In genomic region chr16:96191531-96192506, GRCm38 (mm10) we compare ENCODE assay signal across 8 mouse cellular contexts. TPM values are rescaled to one million over a fixed set of nuclear protein-coding genes. Genes with fewer than 3 reads are reported as not detected.
A peak's percentile ranks its signal among the peaks of the same experiment; 100 is the strongest.
DNase-seq lines count a peak whose midpoint lies in the region; ATAC-seq lines count a peak whose summit lies in the region.

Gene Lca5l (minus strand): TSS chr16:96192271.

- peak within 1 kb of the TSS; percentile 76 for H3K4me2 ChIP-seq in heart, embryonic 14.5 days (ENCODE audit: low read length)
- H3K4me2 ChIP-seq in liver, embryonic 13.5 days = peak within 1 kb of the TSS; percentile 99
- peak within 1 kb of the TSS; percentile 82 for H3K4me2 ChIP-seq in stomach, embryonic 16.5 days (ENCODE audit: low read depth, low read length)

- peaks cover 3% of the 10 kb centered on the region in 2 experiments; a peak in 1 of 4 replicates for H3K4me1 ChIP-seq in heart, embryonic 14.5 days (ENCODE audit: control insufficient read depth in 2 of 2, insufficient read depth in 2 of 2, low read length in 2 of 2)
- H3K4me1 ChIP-seq in liver, embryonic 13.5 days (replicated peaks) = peaks cover 12% of the 10 kb centered on the region
- peaks cover 5% of the 10 kb centered on the region; the same call in 1 of the 2 replicates for H3K4me1 ChIP-seq in stomach, embryonic 16.5 days (ENCODE audit: control insufficient read depth, insufficient read depth, low read length)

- H3K9me3 ChIP-seq in heart, embryonic 14.5 days (ENCODE audit: control insufficient read depth, low read length) = no peaks in the 10 kb centered on the region
- H3K9me3 ChIP-seq in liver, embryonic 13.5 days (replicated peaks) = no peaks in the 10 kb centered on the region
- 0 out of 2 replicates have a peak, but pooled peaks cover 3% of the 10 kb centered on the region for H3K9me3 ChIP-seq in stomach, embryonic 16.5 days (replicated peaks; ENCODE audit: control insufficient read depth, low read length)

- H3K27me3 ChIP-seq in heart, embryonic 14.5 days (ENCODE audit: control insufficient read depth, insufficient read depth, low read length) = no peaks in the 10 kb centered on the region
- H3K27me3 ChIP-seq in liver, embryonic 13.5 days = peaks cover 26% of the 10 kb centered on the region
- no peaks in the 10 kb centered on the region for H3K27me3 ChIP-seq in stomach, embryonic 16.5 days (ENCODE audit: control insufficient read depth, insufficient read depth, low read length)

- DNase-seq in c-Kit-negative CD71-positive TER-119-positive erythroid progenitor cells, embryonic 14.5 days (ENCODE audit: low read depth, low spot score) = peak; percentile 78
- DNase-seq in fibroblast of lung, adult 2 months (ENCODE audit: low read depth) = peak; percentile 92
- DNase-seq in kidney, postnatal 14 days = peak; percentile 100
- DNase-seq in liver, embryonic 13.5 days = peak; percentile 95
- DNase-seq in neural tube, embryonic 10.5 days (ENCODE audit: extremely low spot score, low spot score) = peak; percentile 100

- H3K27ac ChIP-seq in heart, embryonic 14.5 days (replicated peaks in 1 of 2; ENCODE audit: control insufficient read depth in 1 of 2, insufficient read depth in 1 of 2, low read depth in 2 of 2, low read length in 2 of 2) = peak within 1 kb of the TSS; percentile 77 to 94
- no peak within 1 kb of the TSS for H3K27ac ChIP-seq in liver, embryonic 13.5 days
- peak within 1 kb of the TSS; percentile 79 for H3K27ac ChIP-seq in stomach, embryonic 16.5 days (ENCODE audit: low read length)

- no peaks in the 10 kb centered on the region for H3K36me3 ChIP-seq in heart, embryonic 14.5 days (ENCODE audit: control insufficient read depth, insufficient read depth, low read length)
- H3K36me3 ChIP-seq in liver, embryonic 13.5 days = no peaks in the 10 kb centered on the region
- no peaks in the 10 kb centered on the region for H3K36me3 ChIP-seq in stomach, embryonic 16.5 days (ENCODE audit: control insufficient read depth, insufficient read depth, low read length)

- peak within 1 kb of the TSS; percentile 73 to 95 for H3K4me3 ChIP-seq in heart, embryonic 14.5 days (ENCODE audit: control insufficient read depth in 1 of 2, insufficient read depth in 1 of 2, low read depth in 1 of 2, low read length in 2 of 2)
- peak within 1 kb of the TSS; percentile 78 for H3K4me3 ChIP-seq in liver, embryonic 13.5 days (replicated peaks)
- peak within 1 kb of the TSS; percentile 93 for H3K4me3 ChIP-seq in stomach, embryonic 16.5 days (replicated peaks; ENCODE audit: low read length)

- ATAC-seq in CD4-positive, CD25-positive, alpha-beta regulatory T cell, adult 4 months = peak; percentile 95
- peak; percentile 96 for ATAC-seq in heart, embryonic 14.5 days (ENCODE audit: insufficient number of reproducible peaks, insufficient read depth, low FRiP score, low read depth)
- ATAC-seq in liver, embryonic 13.5 days (ENCODE audit: low read depth) = peak; percentile 97
- peak; percentile 99 for ATAC-seq in stomach, embryonic 16.5 days (ENCODE audit: insufficient read depth, low FRiP score)

- 1% methylated on average over 77 of the region's 77 CpGs for whole genome bisulfite sequencing in heart, embryonic 14.5 days
- 2% methylated on average over 77 of the region's 77 CpGs for WGBS in liver, embryonic 13.5 days (ENCODE audit: insufficient replicate concordance)
- WGBS in stomach, embryonic 16.5 days = under 1% methylated on average over 77 of the region's 77 CpGs

- peak within 1 kb of the TSS; percentile 76 for H3K9ac ChIP-seq in heart, embryonic 14.5 days (ENCODE audit: low read length)
- peak within 1 kb of the TSS; percentile 75 for H3K9ac ChIP-seq in liver, embryonic 13.5 days
- H3K9ac ChIP-seq in stomach, embryonic 16.5 days (ENCODE audit: low read length) = peak within 1 kb of the TSS; percentile 77

RNA-seq across cellular contexts. Expression of gene Lca5l, which starts in this region (rescaled TPM):
- polyA plus RNA-seq in CD4-positive, CD25-positive, alpha-beta regulatory T cell, adult 4 months (2017; shearing (Covaris generic)) = not detected
- polyA plus RNA-seq in heart, embryonic 14.5 days (2014; fragmentation: Nextera tagmentation; extraction: Ambion mirVana) = 1.8 and 2.0 TPM in 2 replicates
- 0.13 and 0.21 TPM in 2 replicates for polyA plus RNA-seq in liver, embryonic 13.5 days (2015; fragmentation: Nextera tagmentation; extraction: Ambion mirVana)
- 0.66 and 0.90 TPM in 2 replicates for polyA plus RNA-seq in stomach, embryonic 16.5 days (2015; fragmentation: Nextera tagmentation; extraction: Ambion mirVana)

Comparison
In these comparisons a context has a peak if more than half of its experiments do, and no peak if none do; other contexts are left out.
1. Peak in ATAC-seq in CD4-positive, CD25-positive, alpha-beta regulatory T cell, adult 4 months; RNA of the gene not detected or under 1 TPM.
2. Peak in DNase-seq, ATAC-seq, H3K4me3 ChIP-seq, H3K9ac ChIP-seq and H3K4me2 ChIP-seq in liver, embryonic 13.5 days; RNA of the gene not detected or under 1 TPM.
3. Peak in ATAC-seq, H3K4me3 ChIP-seq, H3K27ac ChIP-seq, H3K9ac ChIP-seq and H3K4me2 ChIP-seq in stomach, embryonic 16.5 days; RNA of the gene not detected or under 1 TPM.